Mouse (Mus musculus) right cerebral cortex, postnatal 4 days (tissue): Measurements from ENCODE around the gene Disp1.

Experiments
- DNase-seq: peaks from one replicate; pipeline ENCODE4 v3.0.0-alpha.2; 2022

Gene Disp1

DNA sequence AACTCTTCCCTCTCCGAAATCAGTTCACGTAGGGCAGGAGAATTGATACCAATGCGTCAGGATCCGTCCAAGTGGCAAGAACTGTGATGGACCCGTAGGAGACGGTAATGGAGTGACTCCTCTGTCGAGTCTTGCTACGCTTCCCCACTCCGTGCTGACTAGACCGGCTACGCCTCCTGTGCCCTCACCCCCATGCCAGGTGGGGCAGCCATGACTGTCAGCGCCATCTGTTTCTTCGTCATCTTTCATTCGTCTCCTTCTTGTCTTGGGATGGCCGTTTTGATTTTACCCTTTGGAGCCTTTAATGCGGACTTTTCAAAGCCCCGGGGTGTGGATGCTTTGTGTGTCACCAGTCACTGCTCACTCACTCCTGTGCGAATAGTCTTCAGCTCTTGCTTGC, 26.6 kb downstream of the Disp1 start:
- DNase-seq: no peak

DNA sequence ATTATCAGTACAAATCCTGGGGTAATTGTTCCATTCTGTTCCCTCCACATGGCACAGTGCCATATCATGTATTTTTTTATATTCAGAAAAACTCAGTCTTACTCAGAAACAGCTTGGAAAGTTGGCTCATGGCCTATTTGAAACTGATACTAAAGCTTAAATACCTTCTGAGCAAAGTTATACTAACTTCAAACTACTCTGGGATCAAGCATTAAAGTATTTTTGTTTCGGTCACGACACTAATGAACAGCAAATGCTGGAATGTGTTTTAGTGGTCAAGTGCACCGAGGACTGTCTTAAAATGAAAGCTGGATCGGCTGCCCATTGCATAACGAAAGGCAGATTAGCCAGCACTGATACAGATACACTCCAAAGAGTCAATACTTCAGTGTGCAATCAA, 27.2 kb downstream of the Disp1 start:
- no peak for DNase-seq

GRCm38 (mm10) chr1:183191398-183191797, 29.9 kb downstream of the Disp1 start:
- DNase-seq: no peak

DNA sequence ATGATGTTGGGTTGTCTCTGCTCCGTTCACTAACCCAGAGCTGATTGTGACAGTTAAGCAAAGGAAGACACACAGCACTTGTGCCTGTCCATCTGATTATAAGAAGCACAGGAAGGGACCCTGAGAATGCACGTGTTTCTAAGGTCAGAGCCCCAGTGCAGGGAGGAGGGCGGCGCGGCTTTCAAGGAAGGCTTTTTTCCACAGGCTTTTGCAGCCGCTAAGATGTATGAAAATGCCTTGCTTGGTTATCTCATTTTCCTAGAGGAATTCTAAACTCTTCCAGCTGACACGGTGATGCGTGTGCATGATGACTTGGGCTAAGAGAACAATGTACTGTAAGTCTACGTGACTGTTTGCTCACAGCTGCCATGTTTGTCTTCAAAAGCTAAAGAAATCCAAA, 30.9 kb downstream of the Disp1 start:
- DNase-seq: no peak

- DNase-seq: no peak
These were observed 32.2 kb downstream of the Disp1 start for GRCm38 (mm10) chr1:183189014-183189662.

- no peak for DNase-seq
These were observed 33.0 kb downstream of the Disp1 start for GRCm38 (mm10) chr1:183188115-183189013.

GRCm38 (mm10) chr1:183185560-183185959, 35.8 kb downstream of the Disp1 start:
- DNase-seq: no peak

DNA sequence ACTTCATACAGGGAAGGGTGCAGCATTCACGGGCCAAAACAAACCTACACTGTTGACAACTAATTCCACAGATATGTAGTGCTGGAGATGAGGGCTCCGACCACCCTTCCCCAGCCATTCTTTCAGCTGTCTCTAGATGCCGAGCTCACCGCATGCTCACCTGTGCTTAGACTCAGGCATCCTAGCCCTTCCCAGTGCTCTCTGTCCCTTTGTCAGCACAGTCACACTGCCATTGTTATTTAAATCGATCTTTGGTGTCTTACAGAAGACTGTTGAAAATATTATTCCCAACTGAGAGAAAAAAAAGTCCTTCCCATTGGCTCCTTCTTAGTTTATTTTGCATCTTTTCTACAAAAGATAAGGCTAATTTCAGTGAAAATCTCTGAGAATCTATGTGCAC, 36.6 kb downstream of the Disp1 start:
- no peak for DNase-seq

- DNase-seq: no peak
These were observed 37.8 kb downstream of the Disp1 start for GRCm38 (mm10) chr1:183183565-183183964.

- no peak for DNase-seq
These were observed 38.5 kb downstream of the Disp1 start for GRCm38 (mm10) chr1:183182641-183183414.

GRCm38 (mm10) chr1:183181030-183181395, 40.3 kb downstream of the Disp1 start:
- DNase-seq: no peak

DNA sequence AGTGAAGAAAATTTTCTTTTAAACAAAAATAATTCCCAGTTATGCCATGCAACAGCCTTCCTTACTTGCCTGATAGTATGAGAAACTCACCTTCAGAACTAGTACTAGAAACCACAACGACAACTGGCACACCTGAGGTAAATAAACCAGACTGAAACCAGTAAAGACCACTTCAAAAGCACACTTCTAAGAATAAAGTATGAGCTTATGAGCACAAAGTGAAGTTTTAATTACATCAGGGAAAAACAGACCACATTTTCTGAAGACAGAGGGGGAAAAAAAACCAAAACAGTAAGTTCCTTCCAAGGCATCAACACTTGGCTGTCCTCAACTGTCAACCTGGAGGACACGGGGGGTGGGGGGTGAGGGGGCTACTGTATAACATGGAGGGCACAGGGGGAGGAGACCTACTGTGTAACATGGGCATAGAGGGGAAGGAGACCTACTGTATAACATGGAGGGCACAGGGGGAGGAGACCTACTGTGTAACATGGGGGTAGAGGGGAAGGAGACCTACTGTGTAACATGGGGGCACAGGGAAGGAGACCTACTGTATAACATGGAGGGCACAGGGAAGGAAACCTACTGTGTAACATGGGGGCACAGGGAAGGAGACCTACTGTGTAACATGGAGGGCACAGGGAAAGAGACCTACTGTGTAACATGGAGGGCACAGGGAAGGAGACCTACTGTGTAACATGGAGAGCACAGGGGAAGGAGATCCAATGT, 40.9 kb downstream of the Disp1 start:
- no peak for DNase-seq

GRCm38 (mm10) chr1:183179316-183179715, 42.0 kb downstream of the Disp1 start:
- DNase-seq: no peak

DNA sequence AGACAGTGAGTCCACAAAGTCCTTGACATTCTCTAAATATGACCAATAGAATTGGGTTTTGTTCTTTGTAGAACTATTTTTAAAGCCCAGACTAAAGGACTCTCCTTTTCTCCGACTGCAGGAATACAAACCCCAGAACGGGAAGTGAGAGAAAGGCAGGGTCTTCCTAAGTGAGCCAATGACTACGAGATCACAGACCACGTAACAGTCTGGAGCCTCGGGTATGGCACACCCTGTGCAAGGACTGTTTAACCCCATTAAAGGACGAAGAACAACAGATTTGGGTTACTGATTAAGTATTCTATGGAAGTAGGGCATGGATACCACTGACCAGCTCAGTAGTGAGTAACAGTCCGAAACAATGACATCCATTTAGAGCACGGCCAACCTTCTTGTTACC, 46.1 kb downstream of the Disp1 start:
- no peak for DNase-seq

GRCm38 (mm10) chr1:183171095-183171494, 50.2 kb downstream of the Disp1 start:
- DNase-seq: no peak

GRCm38 (mm10) chr1:183168465-183168864, 52.9 kb downstream of the Disp1 start:
- DNase-seq: no peak

DNA sequence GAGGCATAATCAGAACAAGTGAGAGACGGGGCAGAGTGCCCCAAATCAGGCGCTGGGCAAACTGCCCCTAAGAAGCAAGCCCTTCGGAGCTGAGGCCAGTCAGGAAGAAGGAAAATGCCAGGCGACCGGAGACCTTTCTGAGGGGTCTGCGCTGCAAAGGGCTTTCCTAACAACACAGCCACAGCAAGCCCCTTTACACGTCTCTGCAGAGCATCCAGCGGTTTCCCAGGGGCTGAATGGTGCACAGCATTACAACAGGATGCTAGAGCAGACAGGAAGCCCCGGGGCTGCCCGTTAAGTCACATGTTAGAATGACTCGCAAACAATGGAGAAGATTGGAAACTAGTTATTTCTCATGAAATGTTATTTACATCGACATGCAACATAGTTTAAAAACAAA, 53.5 kb downstream of the Disp1 start:
- no peak for DNase-seq

GRCm38 (mm10) chr1:183166700-183167099, 54.6 kb downstream of the Disp1 start:
- DNase-seq: no peak

GRCm38 (mm10) chr1:183164648-183165071, 56.7 kb downstream of the Disp1 start:
- no peak for DNase-seq

DNA sequence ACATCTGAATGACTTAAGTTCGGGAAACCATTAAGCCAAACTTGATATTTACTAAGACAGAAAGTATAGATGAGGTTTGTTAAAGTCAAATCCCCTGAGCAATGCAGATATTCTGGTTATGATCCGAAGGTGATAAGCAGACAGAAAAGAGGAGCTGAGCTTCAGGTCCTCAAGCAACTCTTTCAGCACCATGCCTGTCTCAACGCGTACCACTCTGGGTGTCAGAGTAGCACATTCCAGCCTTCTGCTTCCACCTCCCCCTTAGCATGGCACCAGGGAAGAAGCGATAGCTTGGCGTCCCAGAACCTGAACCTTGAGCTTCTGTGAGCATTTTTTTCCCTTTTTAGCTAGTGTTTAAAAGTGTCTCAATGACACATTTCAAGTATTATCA, 57.1 kb downstream of the Disp1 start:
- DNase-seq: no peak

DNA sequence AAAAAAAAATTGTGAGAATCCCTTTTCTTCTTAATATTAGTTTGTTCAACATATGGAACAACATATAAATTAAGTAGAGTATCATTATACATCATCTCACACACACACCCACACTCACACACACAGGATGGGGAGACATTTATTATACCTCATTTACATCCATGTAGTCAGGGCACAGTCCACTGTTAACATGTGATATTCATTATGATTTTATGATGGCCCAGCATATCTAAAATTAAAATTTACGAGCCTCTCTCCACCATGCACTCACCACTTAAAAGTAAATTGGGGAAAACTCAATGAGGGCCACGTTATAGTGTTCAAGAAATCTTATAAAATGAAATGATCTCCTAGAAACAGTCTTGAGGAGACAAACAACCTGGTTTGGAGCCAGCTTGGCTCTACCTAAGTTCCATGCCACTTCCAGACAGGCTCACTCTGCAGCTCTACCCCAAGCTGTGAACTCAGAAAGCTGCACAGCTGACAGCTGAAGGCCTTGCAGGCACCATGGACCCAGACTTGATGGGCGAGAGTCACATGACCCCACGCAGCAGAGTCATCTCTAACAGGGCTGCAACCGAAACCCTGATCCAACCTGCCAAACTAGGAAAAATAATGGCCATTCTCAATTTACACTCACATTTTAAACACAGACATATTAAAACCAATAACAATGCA, 57.7 kb downstream of the Disp1 start:
- DNase-seq: no peak

DNA sequence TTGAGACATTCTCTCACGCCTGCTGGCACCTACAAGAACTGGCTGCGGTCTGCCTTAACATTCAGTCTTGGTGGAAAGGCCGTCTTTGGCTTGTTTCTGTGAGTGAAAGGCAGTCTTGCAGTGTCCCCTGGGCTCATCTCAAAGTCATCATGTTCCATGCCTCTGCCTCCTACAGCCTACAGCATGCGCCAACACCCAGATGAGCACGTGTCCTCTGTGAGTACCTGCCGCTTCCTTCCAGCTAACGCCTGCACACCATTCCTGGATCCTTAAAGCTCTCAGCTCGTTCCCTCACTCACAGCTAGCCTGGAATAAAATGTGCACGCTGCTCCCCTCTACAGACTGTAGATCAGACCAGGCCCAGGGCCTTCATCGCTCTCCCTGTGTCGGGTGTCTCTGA, 60.3 kb downstream of the Disp1 start:
- DNase-seq: no peak
